Mouse (Mus musculus): Measurements from ENCODE around the gene Srpk2. TPM values are rescaled to one million over a fixed set of nuclear protein-coding genes. Genes with fewer than 3 reads are reported as not detected.
"Not testable (repeated sequence)": the region's sequence is repeated elsewhere in the genome, so short reads cannot be mapped to it uniquely, and the experiment has no call there.

Gene Srpk2
- total RNA-seq, 2 experiments from 2014 or later: 48.6 to 53.2 TPM

DNA sequence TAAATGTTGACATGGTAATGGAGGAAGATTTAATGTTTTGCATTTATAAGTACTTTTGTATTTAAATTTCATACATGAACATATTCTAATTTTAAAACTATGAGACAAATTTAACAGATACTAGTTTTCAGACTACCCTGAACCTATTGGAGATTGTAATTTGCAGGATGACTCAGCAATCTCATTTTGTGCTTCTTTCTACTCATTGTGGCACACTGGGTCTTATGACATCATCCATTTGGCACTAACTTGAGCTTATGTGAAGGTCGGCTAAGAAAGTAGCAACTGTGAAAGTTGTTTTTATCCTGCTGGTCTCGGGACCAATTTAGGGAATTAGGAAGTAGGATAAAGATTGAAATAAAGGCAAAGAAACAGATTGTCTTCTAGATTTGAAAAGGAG lies 222.7 kb downstream of the Srpk2 start:
- DNase-seq: no peak

DNA sequence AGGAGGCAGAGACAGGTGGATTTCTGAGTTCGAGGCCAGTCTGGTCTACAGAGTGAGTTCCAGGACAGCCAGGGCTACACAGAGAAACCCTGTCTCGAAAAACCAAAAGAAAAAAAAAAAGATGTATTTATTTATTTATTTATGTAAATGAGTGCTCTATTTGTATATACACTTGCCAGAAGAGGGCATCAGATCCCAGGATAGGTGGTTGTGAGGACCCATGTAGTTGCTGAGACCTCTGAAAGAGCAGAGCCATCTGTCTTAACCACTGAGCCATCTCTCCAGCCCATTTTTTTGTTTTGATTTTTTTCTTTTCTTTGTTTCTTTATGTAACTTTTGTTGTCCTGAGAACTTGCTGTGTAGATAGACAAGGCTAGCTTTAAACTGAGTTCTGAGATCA lies 230.9 kb downstream of the Srpk2 start:
- DNase-seq: not testable (repeated sequence)
- intact Hi-C loops (cut with DNase I): loop anchor here (2.0 kb wide), 1 partner anchor 19 kb away; the partner anchor contains the start of gene Kmt2e

More for the DNA sequence above, 222.7 kb downstream of the Srpk2 start:
- intact Hi-C loops (cut with DNase I): no loop called here

Other genes with a start within 250 kb of the Srpk2 start
- 10 to 100 TPM; 12.2 to 13.8 TPM for gene Pus7, start 99.1 kb upstream of the Srpk2 start, total RNA-seq (2021)
- 10 to 100 TPM; 17.1 to 17.4 TPM for gene Rint1, start 103.1 kb upstream of the Srpk2 start, total RNA-seq (2021)
- gene Tomm7, start 159.5 kb upstream of the Srpk2 start, total RNA-seq (2021): 100 to 1,000 TPM; 108 to 109 TPM